Mouse (Mus musculus): ENCODE data around the gene Larp1b. TPM values are rescaled to one million over a fixed set of nuclear protein-coding genes. Genes with fewer than 3 reads are reported as not detected.

Larp1b gene
- total and polyA plus RNA-seq, 3 experiments: 8.7 to 13.7 (median 11.9) TPM

- H3K4me3 ChIP-seq (replicated peaks in 1 of 3; ENCODE audit: low read depth in 2 of 3, low read length in 2 of 3, poor library complexity in 1 of 3): no peak overlapping the region
- H3K79me2 ChIP-seq (replicated peaks; ENCODE audit: control insufficient read depth, extremely low read depth, insufficient read depth, poor library complexity, severe bottlenecking): no peaks in the 10 kb centered on the region
- no peak overlapping the region for H3K27ac ChIP-seq (ENCODE audit: insufficient read depth, low read depth)
- no peak for DNase-seq (ENCODE audit: extremely low read depth)
- no peak overlapping the region for H3K9ac ChIP-seq (ENCODE audit: insufficient read depth, low read depth)
- TF ChIP-seq UBTF (IDR thresholded peaks at IDR 0.05; ENCODE audit: low read depth, low read length): no peak
- TF ChIP-seq TBP (conservative IDR thresholded peaks at IDR 0.05; ENCODE audit: low read depth, low read length): no peak
- no peak for TF ChIP-seq MEF2A (IDR thresholded peaks at IDR 0.05; ENCODE audit: borderline replicate concordance, low read depth, low read length)
- no peak for TF ChIP-seq HCFC1 (IDR thresholded peaks at IDR 0.05; ENCODE audit: low read depth, low read length)
- no peak for TF ChIP-seq SIN3A (IDR thresholded peaks at IDR 0.05; ENCODE audit: low read length)
- TF ChIP-seq NRF1 (IDR thresholded peaks at IDR 0.05; ENCODE audit: low read depth, low read length): no peak
- TF ChIP-seq ELF1 (IDR thresholded peaks at IDR 0.05; ENCODE audit: low read depth, low read length): no peak
- TF ChIP-seq CHD2 (IDR thresholded peaks at IDR 0.05; ENCODE audit: low read length): no peak
- no peak for TF ChIP-seq MAZ (IDR thresholded peaks at IDR 0.05; ENCODE audit: low read depth, low read length)
- no peaks in the 10 kb centered on the region for H3K9me3 ChIP-seq (replicated peaks; ENCODE audit: low read length)
- H3K4me1 ChIP-seq (ENCODE audit: control insufficient read depth in 1 of 2, insufficient read depth in 2 of 2): 0 out of 4 replicates have a peak, but pooled peaks cover 0 to 3% of the 10 kb centered on the region in 2 experiments
- dilution Hi-C loops (cut with MboI; ENCODE audit: extremely low pct_ligation_motif_present, extremely low pct_unique_long_range_greater_than_20kb, low sequenced_read_pairs): no loop called here
- in situ Hi-C loops (cut with MboI; ENCODE audit: low pct_ligation_motif_present, low pct_unique_long_range_greater_than_20kb, low sequenced_read_pairs): loop anchor here (25.0 kb wide), 1 partner anchor 204 kb away; no protein-coding TSS in a partner anchor
- H3K27me3 ChIP-seq (replicated peaks): no peaks in the 10 kb centered on the region
- no peaks in the 10 kb centered on the region for H3K36me3 ChIP-seq (replicated peaks in 1 of 2; ENCODE audit: control insufficient read depth in 1 of 2, insufficient read depth in 1 of 2, low read length in 1 of 2)
- no peak overlapping the region for H3K4me2 ChIP-seq (ENCODE audit: insufficient read depth, low read depth, poor library complexity, severe bottlenecking)
Measured at GRCm38 (mm10) chr3:40991541-40991940, 41.9 kb downstream of the Larp1b start.

- DNase-seq (ENCODE audit: extremely low read depth): no peak
- dilution Hi-C loops (cut with MboI; ENCODE audit: extremely low pct_ligation_motif_present, extremely low pct_unique_long_range_greater_than_20kb, low sequenced_read_pairs): no loop called here
- H3K4me2 ChIP-seq (ENCODE audit: insufficient read depth, low read depth, poor library complexity, severe bottlenecking): no peak overlapping the region
Measured at GRCm38 (mm10) chr3:40995161-40995560, 45.5 kb downstream of the Larp1b start.

GRCm38 (mm10) chr3:41009315-41009714 lies 59.7 kb downstream of the Larp1b start:
- no peak for DNase-seq (ENCODE audit: extremely low read depth)
- TF ChIP-seq POLR2AphosphoS2 (IDR thresholded peaks at IDR 0.05; ENCODE audit: low read depth, low read length) (no peak), EP300 (IDR thresholded peaks at IDR 0.05; ENCODE audit: low read length) (no peak), MXI1 (IDR thresholded peaks at IDR 0.05; ENCODE audit: low read depth, low read length) (no peak), UBTF (IDR thresholded peaks at IDR 0.05; ENCODE audit: low read depth, low read length) (no peak), ZNF384 (IDR thresholded peaks at IDR 0.05; ENCODE audit: low read depth, low read length) (no peak), CHD1 (IDR thresholded peaks at IDR 0.05; ENCODE audit: low read depth, low read length) (no peak), NELFE (IDR thresholded peaks at IDR 0.05; ENCODE audit: low read depth, low read length) (no peak), MAZ (IDR thresholded peaks at IDR 0.05; ENCODE audit: low read depth, low read length) (no peak), SMC3 (IDR thresholded peaks at IDR 0.05; ENCODE audit: low read depth, low read length) (no peak), MEF2A (IDR thresholded peaks at IDR 0.05; ENCODE audit: borderline replicate concordance, low read depth, low read length) (no peak), KAT2A (IDR thresholded peaks at IDR 0.05; ENCODE audit: insufficient replicate concordance, low read length) (no peak), ZMIZ1 (IDR thresholded peaks at IDR 0.05; ENCODE audit: low read depth, low read length) (no peak), JUND (conservative IDR thresholded peaks at IDR 0.05; ENCODE audit: low read depth, low read length) (no peak)
- Histone ChIP-seq H3K79me2 (replicated peaks; ENCODE audit: control insufficient read depth, extremely low read depth, insufficient read depth, poor library complexity, severe bottlenecking) (no peaks in the 10 kb centered on the region), H3K4me1 (ENCODE audit: control insufficient read depth in 1 of 2, insufficient read depth in 2 of 2) (no peaks in the 10 kb centered on the region), H3K4me2 (ENCODE audit: insufficient read depth, low read depth, poor library complexity, severe bottlenecking) (no peak overlapping the region), H3K9me3 (replicated peaks; ENCODE audit: low read length) (no peaks in the 10 kb centered on the region), H3K27ac (ENCODE audit: insufficient read depth, low read depth) (no peak overlapping the region), H3K9ac (ENCODE audit: insufficient read depth, low read depth) (no peak overlapping the region), H3K36me3 (replicated peaks in 1 of 2; ENCODE audit: control insufficient read depth in 1 of 2, insufficient read depth in 1 of 2, low read length in 1 of 2) (no peaks in the 10 kb centered on the region), H3K4me3 (replicated peaks in 1 of 3; ENCODE audit: low read depth in 2 of 3, low read length in 2 of 3, poor library complexity in 1 of 3) (no peak overlapping the region), H3K27me3 (replicated peaks) (no peaks in the 10 kb centered on the region)
- in situ Hi-C loops (cut with MboI; ENCODE audit: low pct_ligation_motif_present, low pct_unique_long_range_greater_than_20kb, low sequenced_read_pairs): no loop called here
- dilution Hi-C loops (cut with MboI; ENCODE audit: extremely low pct_ligation_motif_present, extremely low pct_unique_long_range_greater_than_20kb, low sequenced_read_pairs): no loop called here

More at GRCm38 (mm10) chr3:40995161-40995560, 45.5 kb downstream of the Larp1b start:
- Histone ChIP-seq H3K4me3 (replicated peaks in 1 of 3; ENCODE audit: low read depth in 2 of 3, low read length in 2 of 3, poor library complexity in 1 of 3) (no peak overlapping the region), H3K79me2 (replicated peaks; ENCODE audit: control insufficient read depth, extremely low read depth, insufficient read depth, poor library complexity, severe bottlenecking) (no peaks in the 10 kb centered on the region), H3K36me3 (replicated peaks in 1 of 2; ENCODE audit: control insufficient read depth in 1 of 2, insufficient read depth in 1 of 2, low read length in 1 of 2) (no peaks in the 10 kb centered on the region), H3K4me1 (ENCODE audit: control insufficient read depth in 1 of 2, insufficient read depth in 2 of 2) (no peaks in the 10 kb centered on the region), H3K27ac (ENCODE audit: insufficient read depth, low read depth) (no peak overlapping the region), H3K9me3 (replicated peaks; ENCODE audit: low read length) (no peaks in the 10 kb centered on the region), H3K27me3 (replicated peaks) (no peaks in the 10 kb centered on the region), H3K9ac (ENCODE audit: insufficient read depth, low read depth) (no peak overlapping the region)
- TF ChIP-seq POLR2AphosphoS2 (IDR thresholded peaks at IDR 0.05; ENCODE audit: low read depth, low read length): no peak
- TF ChIP-seq MAFK (IDR thresholded peaks at IDR 0.05; ENCODE audit: insufficient replicate concordance, low read length): no peak
- no peak for TF ChIP-seq RCOR1 (conservative IDR thresholded peaks at IDR 0.05; ENCODE audit: low read depth, low read length)
- no peak for TF ChIP-seq MAZ (IDR thresholded peaks at IDR 0.05; ENCODE audit: low read depth, low read length)
- in situ Hi-C loops (cut with MboI; ENCODE audit: low pct_ligation_motif_present, low pct_unique_long_range_greater_than_20kb, low sequenced_read_pairs): loop anchor here (25.0 kb wide), 1 partner anchor 208 kb away; no protein-coding TSS in a partner anchor
